Mouse (Mus musculus): ENCODE data around the gene Ccdc62.

- no peak for TF ChIP-seq SRF (IDR thresholded peaks at IDR 0.05; ENCODE audit: control insufficient read depth, insufficient read length, low read depth)
- TF ChIP-seq POLR2A (IDR thresholded peaks at IDR 0.05; ENCODE audit: insufficient read length, low read depth): no peak
- no peak for TF ChIP-seq MYOD1 (IDR thresholded peaks at IDR 0.05; ENCODE audit: control insufficient read depth in 1 of 3, insufficient read length in 2 of 3, low read depth in 2 of 3)
- TF ChIP-seq MAX (IDR thresholded peaks at IDR 0.05; ENCODE audit: low read depth): no peak
- TF ChIP-seq E2F4 (IDR thresholded peaks at IDR 0.05; ENCODE audit: insufficient read depth): no peak
- no peak for TF ChIP-seq TCF12 (IDR thresholded peaks at IDR 0.05; ENCODE audit: insufficient read depth, poor library complexity, severe bottlenecking)
- TF ChIP-seq USF1 (IDR thresholded peaks at IDR 0.05; ENCODE audit: low read depth): no peak
- TF ChIP-seq TCF3 (IDR thresholded peaks at IDR 0.05; ENCODE audit: insufficient read length, low read depth): no peak
- no peak for TF ChIP-seq POLR2AphosphoS2 (IDR thresholded peaks at IDR 0.05; ENCODE audit: insufficient read length, low read depth)
- no peak for TF ChIP-seq CEBPB (IDR thresholded peaks at IDR 0.05; ENCODE audit: insufficient read depth, poor library complexity, severe bottlenecking)
Observed at GRCm38 (mm10) chr5:123992794-123993193, 62.3 kb downstream of the Ccdc62 start.

All from myocyte (in vitro differentiated cells).